ENCODE assay signal across 21 mouse cellular contexts in the genomic region with DNA sequence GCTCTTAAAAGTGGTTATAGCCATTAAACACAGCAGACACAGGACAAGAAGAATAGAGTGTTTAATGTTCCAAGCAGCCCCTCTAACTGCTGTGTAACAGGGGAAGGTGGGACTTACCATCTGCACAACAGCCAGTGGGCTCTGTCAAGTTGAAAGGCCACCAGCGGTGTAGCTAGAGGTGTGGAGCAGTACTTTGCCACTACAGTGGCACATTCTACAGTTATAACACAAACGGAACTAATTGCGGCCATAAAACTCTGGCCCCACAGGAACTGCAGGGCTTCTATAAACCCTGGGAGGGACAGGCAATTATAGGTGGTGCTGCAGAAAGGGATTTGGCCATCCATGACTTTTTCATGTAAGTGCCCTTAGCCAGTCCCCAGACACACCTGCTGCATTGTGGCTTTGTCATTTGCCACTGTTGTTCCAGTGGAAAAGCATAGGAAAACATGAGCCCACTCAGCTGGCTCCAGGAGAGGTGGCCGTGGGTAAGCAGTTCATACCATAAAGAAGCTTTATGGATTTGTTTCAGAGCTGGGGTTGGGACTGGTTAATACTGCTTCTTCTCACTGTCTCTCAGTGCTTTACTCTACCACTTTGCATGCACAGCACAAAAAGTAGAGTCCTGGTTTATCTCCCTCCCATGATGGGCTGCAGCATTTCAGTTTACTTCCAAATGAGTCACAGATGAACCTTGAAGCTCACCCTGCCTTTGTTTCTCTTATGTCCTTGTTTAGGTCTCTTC.
A peak's percentile ranks its signal among the peaks of the same experiment; 100 is the strongest.
DNase-seq lines count a peak whose midpoint lies in the region; ATAC-seq lines count a peak whose summit lies in the region.
"Had no signal": no experiment of that assay in that cellular context is flagged by ENCODE, and none has a peak within 500 bp of the region (broad histone marks: within the 10 kb centered on the region; RNA-seq: fewer than 3 reads in every experiment).

No protein-coding gene starts in this region.

- no peak overlapping the region for H3K9ac ChIP-seq in limb, embryonic 11.5 days (ENCODE audit: low read length)
- H3K9ac ChIP-seq in intestine, embryonic 16.5 days (ENCODE audit: low read depth, low read length): no peak overlapping the region
- H3K9ac ChIP-seq: forebrain, embryonic 13.5 days; forebrain, postnatal 0 days; hindbrain, embryonic 13.5 days had no signal

- H3K27me3 ChIP-seq in limb, embryonic 11.5 days (ENCODE audit: control insufficient read depth, insufficient read depth, low read length): no peaks in the 10 kb centered on the region
- H3K27me3 ChIP-seq in limb, embryonic 10.5 days (ENCODE audit: low read depth, poor library complexity, severe bottlenecking): peaks cover 8% of the 10 kb centered on the region; the same call in 1 of the 2 replicates
- H3K27me3 ChIP-seq in intestine, embryonic 16.5 days (replicated peaks; ENCODE audit: control insufficient read depth, insufficient read depth, low read length): no peaks in the 10 kb centered on the region
- H3K27me3 ChIP-seq: forebrain, embryonic 13.5 days; hindbrain, embryonic 13.5 days had no signal

- peak; percentile 64 for DNase-seq in limb, embryonic 11.5 days (ENCODE audit: low spot score)
- DNase-seq in limb, embryonic 10.5 days (ENCODE audit: low spot score): no peak
- DNase-seq in forelimb bud, embryonic 11.5 days (ENCODE audit: low read depth, low spot score): peak; percentile 53
- no peak for DNase-seq in adrenal gland, adult (ENCODE audit: inconsistent age in 2 of 2, low spot score in 1 of 2)
- DNase-seq: adrenal gland, postnatal 10 days; cerebellum, adult 11 months; cerebellum, adult 9-10 months; cerebellum, postnatal 25 days; forebrain, postnatal 0 days; gastrocnemius, adult 2 months; gastrocnemius, postnatal 36 days; heart, adult 18-20 months; heart, postnatal 10 days; kidney, adult 11 months had no signal

- no peaks in the 10 kb centered on the region for H3K9me3 ChIP-seq in limb, embryonic 11.5 days (ENCODE audit: control insufficient read depth, low read length)
- H3K9me3 ChIP-seq in limb, embryonic 10.5 days (replicated peaks): no peaks in the 10 kb centered on the region
- H3K9me3 ChIP-seq in intestine, embryonic 16.5 days (ENCODE audit: control insufficient read depth, low read length): no peaks in the 10 kb centered on the region
- H3K9me3 ChIP-seq: forebrain, embryonic 13.5 days; heart, embryonic 10.5 days; hindbrain, embryonic 13.5 days had no signal

- H3K27ac ChIP-seq in limb, embryonic 11.5 days (replicated peaks; ENCODE audit: low read depth, low read length): no peak overlapping the region
- no peak overlapping the region for H3K27ac ChIP-seq in limb, embryonic 10.5 days
- H3K27ac ChIP-seq in intestine, embryonic 16.5 days (ENCODE audit: low read length): no peak overlapping the region
- H3K27ac ChIP-seq: embryonic facial prominence, embryonic 10.5 days; forebrain, embryonic 13.5 days; gastrocnemius, adult 2 months; heart, embryonic 10.5 days; hindbrain, embryonic 13.5 days had no signal

- WGBS in limb, embryonic 11.5 days: 25% methylated on average over 4 of the region's 4 CpGs
- 41% methylated on average over 4 of the region's 4 CpGs for WGBS in limb, embryonic 10.5 days
- 35% methylated on average over 4 of the region's 4 CpGs for WGBS in intestine, embryonic 16.5 days

- 0 out of 2 replicates have a peak, but pooled peaks cover 6% of the 10 kb centered on the region for H3K4me1 ChIP-seq in limb, embryonic 11.5 days (ENCODE audit: control insufficient read depth, insufficient read depth, low read length)
- peaks cover 12% of the 10 kb centered on the region for H3K4me1 ChIP-seq in limb, embryonic 10.5 days
- 0 out of 2 replicates have a peak, but pooled peaks cover 2% of the 10 kb centered on the region for H3K4me1 ChIP-seq in intestine, embryonic 16.5 days (ENCODE audit: control insufficient read depth, insufficient read depth, low read length)
- H3K4me1 ChIP-seq: embryonic facial prominence, embryonic 10.5 days; forebrain, embryonic 13.5 days; heart, embryonic 10.5 days; hindbrain, embryonic 13.5 days had no signal

- H3K36me3 ChIP-seq in limb, embryonic 11.5 days (ENCODE audit: control insufficient read depth, insufficient read depth, low read length): no peaks in the 10 kb centered on the region
- H3K36me3 ChIP-seq in limb, embryonic 10.5 days: no peaks in the 10 kb centered on the region
- no peaks in the 10 kb centered on the region for H3K36me3 ChIP-seq in intestine, embryonic 16.5 days (ENCODE audit: control insufficient read depth, insufficient read depth, low read length)
- H3K36me3 ChIP-seq: embryonic facial prominence, embryonic 10.5 days; G1E; heart, embryonic 10.5 days; hindbrain, embryonic 13.5 days had no signal

- no peak overlapping the region for H3K4me3 ChIP-seq in limb, embryonic 11.5 days (ENCODE audit: low read depth, low read length)
- H3K4me3 ChIP-seq in limb, embryonic 10.5 days: no peak overlapping the region
- H3K4me3 ChIP-seq in intestine, embryonic 16.5 days (ENCODE audit: low read length): no peak overlapping the region
- H3K4me3 ChIP-seq: embryonic facial prominence, embryonic 10.5 days; forebrain, embryonic 13.5 days; gastrocnemius, adult 2 months; heart, embryonic 10.5 days; hindbrain, embryonic 13.5 days had no signal

- H3K4me2 ChIP-seq in limb, embryonic 11.5 days (ENCODE audit: low read depth, severe bottlenecking): no peak overlapping the region
- no peak overlapping the region for H3K4me2 ChIP-seq in intestine, embryonic 16.5 days (ENCODE audit: low read depth, low read length)
- H3K4me2 ChIP-seq: forebrain, embryonic 13.5 days; hindbrain, embryonic 13.5 days had no signal

- ATAC-seq in limb, embryonic 11.5 days (ENCODE audit: insufficient number of reproducible peaks, low FRiP score, low TSS enrichment, low read depth): peak; percentile 84
- peak; percentile 95 for ATAC-seq in intestine, embryonic 16.5 days
- no peak for ATAC-seq in CD4-positive, CD25-positive, alpha-beta regulatory T cell, adult 4 months
- ATAC-seq: forebrain, embryonic 13.5 days; forebrain, postnatal 0 days had no signal

Comparison
In these comparisons a context has a peak if more than half of its experiments do, and no peak if none do; other contexts are left out.
1. DNase-seq: peak in limb, embryonic 11.5 days (single experiment) and forelimb bud, embryonic 11.5 days (single experiment); none in limb, embryonic 10.5 days (single experiment) and adrenal gland, adult (0 of 2).